Mouse (Mus musculus): ENCODE results near the gene Map4.

Map4 gene

DNA sequence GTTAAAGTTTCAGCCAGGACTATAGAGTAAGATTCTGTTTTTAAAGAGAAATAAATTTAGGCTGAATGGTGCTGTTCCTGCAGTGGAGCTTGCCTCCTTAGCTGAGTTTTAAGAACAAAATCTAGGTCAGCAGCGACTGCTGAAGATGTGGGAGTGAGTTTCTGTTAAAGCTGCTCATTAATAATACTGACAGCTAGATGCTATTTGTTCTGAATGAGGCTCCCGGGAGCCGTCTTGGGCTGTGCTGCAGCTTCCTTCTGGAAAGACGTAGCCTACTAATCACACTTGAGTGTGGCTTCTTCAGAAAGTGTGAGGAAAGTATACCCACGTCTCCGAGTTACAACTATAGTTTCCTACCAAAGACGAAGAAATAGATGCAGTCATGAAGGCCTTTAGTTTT, 88.0 kb downstream of the Map4 start:
- no peak for DNase-seq

DNA sequence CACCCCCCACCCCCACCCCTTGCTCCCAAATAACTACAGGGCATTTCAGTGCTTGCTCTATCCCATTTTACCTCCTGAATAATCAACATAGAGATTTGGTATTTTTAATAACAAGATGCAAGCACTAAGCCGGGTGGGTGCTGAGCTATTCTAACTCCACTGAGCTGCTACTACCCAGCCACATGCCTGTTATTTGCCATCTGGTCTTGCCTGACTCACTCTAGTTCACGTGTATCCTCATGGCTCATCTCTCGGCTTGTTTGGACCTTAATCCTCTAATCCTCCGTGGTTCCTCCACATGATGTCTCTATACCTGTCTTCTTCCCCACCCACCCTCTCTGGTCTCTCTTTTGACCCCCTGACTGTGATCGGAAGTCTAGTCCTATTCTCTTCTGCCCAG, 89.1 kb downstream of the Map4 start:
- no peak for DNase-seq

DNA sequence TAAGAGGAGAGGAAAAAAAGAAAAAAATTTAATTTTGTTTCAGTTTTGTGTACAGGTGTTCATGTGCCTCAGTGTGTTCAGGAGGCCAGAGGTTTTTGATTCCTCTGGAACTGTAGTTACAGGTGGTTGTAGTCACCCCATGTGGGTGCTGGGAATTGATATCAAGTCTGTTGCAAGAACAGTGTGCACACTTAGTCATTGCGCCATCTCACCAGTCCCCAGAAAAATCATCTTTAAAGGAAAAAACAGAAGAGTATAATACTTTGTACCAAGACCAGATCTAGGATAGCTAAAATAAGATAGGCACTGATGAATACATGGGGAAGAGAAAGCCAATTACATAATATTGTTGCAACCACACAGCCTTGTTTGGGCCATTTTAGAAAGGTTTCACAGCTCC, 90.2 kb downstream of the Map4 start:
- no peak for DNase-seq

GRCm38 (mm10) chr9:110022151-110022550, 90.9 kb downstream of the Map4 start:
- no peak for DNase-seq

DNA sequence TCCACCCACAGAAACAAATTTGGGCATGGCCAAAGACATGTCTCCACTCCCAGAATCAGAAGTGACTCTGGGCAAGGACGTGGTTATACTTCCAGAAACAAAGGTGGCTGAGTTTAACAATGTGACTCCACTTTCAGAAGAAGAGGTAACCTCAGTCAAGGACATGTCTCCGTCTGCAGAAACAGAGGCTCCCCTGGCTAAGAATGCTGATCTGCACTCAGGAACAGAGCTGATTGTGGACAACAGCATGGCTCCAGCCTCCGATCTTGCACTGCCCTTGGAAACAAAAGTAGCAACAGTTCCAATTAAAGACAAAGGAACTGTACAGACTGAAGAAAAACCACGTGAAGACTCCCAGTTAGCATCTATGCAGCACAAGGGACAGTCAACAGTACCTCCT, 103.8 kb downstream of the Map4 start:
- DNase-seq: no peak

- no peak for DNase-seq
These were observed 106.6 kb downstream of the Map4 start for GRCm38 (mm10) chr9:110037895-110038294.

DNA sequence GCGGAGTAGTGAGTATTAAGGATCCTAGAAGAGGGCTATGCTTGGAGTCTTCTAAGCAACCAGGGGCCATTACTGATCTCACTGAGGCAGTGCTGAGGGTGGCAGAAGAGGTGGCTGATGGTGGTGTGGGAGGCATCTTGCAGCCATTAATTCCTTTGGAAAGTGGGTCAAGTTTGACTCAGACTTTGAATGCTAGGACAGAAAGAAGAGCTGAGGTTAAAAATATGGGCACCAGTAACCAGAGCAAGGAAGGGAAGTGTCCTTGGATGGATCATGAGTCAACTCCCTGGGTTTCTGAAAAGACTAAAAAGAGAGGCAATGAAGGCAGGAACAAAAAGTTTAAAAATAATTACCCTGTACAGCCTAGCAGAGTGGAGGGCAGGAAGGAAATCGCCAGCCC, 107.2 kb downstream of the Map4 start:
- no peak for DNase-seq

DNA sequence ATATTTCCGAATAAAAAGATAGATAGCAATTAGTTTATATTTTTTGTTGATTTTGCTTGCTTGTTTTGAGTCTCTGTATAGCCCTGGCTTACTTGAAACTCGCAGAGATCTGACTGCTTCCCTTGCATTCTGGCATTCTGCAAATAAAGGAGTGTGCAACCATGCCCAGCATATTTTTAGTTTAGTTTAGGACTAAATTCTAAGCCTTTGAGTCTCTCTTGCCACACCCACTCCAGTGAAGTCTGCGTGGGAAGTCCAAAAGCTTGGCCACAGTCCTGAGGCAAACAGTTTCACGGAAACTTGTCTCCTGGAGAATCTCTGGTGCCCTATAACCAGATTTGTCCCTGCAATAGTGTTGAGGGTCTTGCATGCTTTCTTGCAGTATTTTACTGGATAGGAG, 113.1 kb downstream of the Map4 start:
- DNase-seq: no peak

DNA sequence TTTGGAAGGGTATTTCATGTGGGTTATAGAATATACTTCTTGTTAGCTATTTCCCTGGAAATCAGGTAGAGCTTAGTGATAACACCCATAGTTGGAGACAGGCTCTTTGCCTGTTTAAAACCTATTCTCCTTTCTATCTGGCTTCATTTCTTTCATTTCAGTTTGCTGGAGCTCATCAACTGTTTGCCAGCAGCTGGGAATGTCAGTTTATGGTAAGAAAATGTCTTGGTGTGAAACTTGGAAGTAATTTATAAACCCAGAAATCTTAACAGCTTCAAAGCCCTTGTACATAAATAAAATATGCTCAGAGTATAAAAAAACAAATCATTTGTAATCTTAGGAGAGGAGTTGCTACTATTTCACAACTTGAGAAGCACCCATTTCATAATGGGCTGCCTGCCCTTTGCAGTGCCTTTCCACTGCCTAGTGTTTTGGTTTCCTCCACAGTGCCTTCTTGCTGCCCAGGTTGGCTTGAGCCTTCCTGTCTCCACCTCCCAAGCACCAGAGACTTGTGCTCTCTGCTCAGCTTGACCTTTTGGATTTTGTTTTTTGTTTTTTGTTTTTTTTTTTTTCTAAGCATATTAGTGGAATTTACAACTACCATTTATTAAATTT, 114.6 kb downstream of the Map4 start:
- DNase-seq: no peak

DNA sequence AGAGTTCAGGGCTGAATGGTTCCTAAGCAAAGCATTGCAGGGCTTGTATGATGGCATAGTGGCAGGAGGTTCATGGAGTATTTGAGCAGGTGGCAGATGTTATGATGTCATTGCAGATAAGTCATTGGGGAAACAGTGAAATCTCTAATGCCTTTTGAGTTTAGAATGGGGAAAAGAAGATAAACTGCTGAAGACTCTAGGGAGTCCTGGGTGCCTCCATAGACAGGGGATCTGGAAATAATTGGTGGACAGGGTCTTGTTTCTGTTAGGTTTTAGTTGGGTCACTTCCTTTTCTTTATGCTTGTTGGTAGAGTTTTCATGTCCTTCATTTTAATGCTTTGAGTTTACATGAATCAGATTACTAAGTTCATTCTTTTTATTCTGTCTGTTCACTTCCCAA, 116.0 kb downstream of the Map4 start:
- no peak for DNase-seq

GRCm38 (mm10) chr9:110047857-110048256, 116.6 kb downstream of the Map4 start:
- DNase-seq: no peak

GRCm38 (mm10) chr9:110051184-110051583, 119.9 kb downstream of the Map4 start:
- no peak for DNase-seq

DNA sequence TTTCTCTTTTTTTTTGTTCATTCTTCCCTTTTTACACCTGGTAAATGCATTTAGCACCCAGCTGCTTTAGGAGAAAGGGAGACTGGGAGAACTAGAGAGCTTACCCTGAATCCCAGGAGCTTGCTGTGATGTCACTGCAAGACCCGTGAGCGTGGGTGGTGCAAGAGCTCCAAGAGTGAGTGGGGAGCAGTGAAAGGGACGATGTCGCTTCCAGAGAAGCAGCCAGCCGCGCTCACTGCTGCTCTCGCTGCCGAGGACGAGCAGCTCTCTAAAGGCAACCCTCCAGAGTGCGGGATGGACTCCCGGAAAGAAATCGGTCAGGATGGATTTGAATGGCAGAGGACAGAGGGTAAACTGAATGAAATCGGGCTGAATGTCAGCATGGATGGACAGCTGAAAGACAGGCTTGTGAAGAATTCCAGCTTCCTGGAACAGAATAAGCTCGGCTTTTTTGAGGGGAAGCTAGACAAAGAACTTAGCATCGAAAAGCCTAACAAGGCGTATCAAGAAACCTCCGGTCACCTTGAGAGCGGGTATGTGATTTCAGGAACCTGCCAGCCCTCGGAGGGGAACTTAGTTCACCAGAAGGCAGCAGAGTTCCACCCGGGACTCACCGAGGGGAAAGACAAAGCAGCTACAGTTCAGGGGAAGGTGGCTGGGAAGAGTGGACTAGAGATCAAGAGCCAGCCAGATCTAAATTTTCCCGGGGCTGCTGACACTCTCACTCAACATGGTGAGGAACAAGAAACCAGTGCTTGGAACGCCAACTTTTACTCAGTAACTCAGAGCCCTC, 120.8 kb downstream of the Map4 start:
- no peak for DNase-seq

- no peak for DNase-seq
These were observed 121.7 kb downstream of the Map4 start for GRCm38 (mm10) chr9:110052951-110053304.

- no peak for DNase-seq
These were observed 122.2 kb downstream of the Map4 start for GRCm38 (mm10) chr9:110053305-110054079.

DNA sequence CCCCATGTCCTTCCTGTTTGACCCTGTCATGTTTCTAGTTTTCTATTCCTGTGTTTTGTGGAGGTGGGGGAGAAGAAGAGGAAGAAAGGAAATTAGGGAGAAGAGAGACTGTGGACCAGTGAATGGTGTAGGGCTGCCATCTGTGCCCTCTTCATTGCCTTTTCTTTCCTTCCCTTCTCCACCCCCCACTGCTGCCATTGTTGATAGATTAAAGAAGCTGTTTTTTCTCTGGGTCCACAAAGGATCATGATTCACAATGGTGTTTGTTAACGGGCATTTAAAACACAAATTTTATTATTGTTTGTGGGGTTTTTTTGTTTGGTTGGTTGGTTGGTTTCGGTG, 122.8 kb downstream of the Map4 start:
- DNase-seq: no peak

DNA sequence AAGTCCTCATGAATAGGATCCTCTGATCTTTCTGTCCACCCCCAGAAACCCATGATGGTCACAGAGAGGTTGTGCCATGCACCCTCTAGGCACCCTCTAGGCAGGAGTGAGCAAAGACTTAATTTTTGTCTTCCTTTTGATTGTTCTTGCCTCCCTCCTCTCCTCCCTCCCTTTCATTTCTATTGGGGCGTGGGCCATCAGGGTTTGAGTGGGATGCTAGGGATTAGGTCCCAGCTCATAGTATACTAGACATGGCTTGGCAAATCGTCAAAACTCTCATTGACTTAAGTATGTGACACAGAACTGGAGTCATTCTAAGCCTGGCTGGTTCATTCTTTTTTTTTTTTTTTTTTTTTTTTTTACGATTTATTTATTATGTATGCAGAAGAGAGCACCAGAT, 123.5 kb downstream of the Map4 start:
- no peak for DNase-seq

DNA sequence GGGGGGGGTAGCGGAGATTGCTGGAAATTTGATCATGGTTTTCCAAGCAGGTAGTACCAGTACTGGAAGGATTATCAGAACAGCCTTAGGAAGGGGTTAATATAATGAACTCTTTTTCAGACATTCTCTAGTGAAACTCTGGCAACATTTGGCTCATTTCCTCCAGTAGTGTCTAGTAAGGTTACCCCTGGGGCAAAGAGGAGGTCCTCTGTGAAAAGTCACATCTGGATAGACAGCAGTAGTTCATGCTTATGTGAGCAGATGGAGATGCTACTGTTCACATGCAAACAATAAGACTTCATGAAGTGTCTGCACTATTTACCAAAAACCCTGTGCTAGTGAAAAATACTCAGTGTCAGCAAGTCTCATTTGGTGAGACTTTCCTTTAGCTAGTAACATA, 125.9 kb downstream of the Map4 start:
- DNase-seq: no peak

- peak; percentile 68 for DNase-seq
These were observed 129.5 kb downstream of the Map4 start for GRCm38 (mm10) chr9:110060761-110061160.

- peak; percentile 78 for DNase-seq
These were observed 131.1 kb downstream of the Map4 start for GRCm38 (mm10) chr9:110062405-110062804.

- DNase-seq: peak; percentile 54
These were observed 131.6 kb downstream of the Map4 start for GRCm38 (mm10) chr9:110062861-110063260.

GRCm38 (mm10) chr9:110064641-110065040, 133.4 kb downstream of the Map4 start:
- no peak for DNase-seq

GRCm38 (mm10) chr9:110068745-110069144, 137.5 kb downstream of the Map4 start:
- no peak for DNase-seq

DNA sequence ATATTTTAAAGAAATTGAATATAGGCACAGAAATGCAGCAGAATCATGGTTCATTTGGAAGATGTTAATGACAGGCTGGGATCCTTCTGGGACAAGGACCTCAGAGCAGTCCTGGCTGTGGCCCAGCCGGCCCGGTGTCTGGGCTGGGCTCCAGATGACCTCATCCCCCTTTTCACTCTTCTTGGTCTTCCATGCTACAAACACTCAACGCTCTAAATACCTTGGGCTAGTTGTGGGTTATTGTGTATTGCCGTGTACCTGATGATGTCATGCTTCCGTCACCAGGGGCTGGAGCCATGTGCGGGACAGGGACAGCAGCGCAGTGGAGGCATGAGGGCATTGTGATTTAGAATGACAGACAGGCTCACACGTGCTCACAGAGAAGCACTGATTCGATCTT, 139.1 kb downstream of the Map4 start:
- DNase-seq: no peak

Data from thymus, postnatal 14 days (tissue).